Mouse (Mus musculus): ENCODE measurements at regions not wholly inside any gene's neighbourhood (a gene's known extent, or its start where the extent isn't known, plus 50 kb on each side); places are given as distances from the start of the nearest gene placed in this dataset.

DNA sequence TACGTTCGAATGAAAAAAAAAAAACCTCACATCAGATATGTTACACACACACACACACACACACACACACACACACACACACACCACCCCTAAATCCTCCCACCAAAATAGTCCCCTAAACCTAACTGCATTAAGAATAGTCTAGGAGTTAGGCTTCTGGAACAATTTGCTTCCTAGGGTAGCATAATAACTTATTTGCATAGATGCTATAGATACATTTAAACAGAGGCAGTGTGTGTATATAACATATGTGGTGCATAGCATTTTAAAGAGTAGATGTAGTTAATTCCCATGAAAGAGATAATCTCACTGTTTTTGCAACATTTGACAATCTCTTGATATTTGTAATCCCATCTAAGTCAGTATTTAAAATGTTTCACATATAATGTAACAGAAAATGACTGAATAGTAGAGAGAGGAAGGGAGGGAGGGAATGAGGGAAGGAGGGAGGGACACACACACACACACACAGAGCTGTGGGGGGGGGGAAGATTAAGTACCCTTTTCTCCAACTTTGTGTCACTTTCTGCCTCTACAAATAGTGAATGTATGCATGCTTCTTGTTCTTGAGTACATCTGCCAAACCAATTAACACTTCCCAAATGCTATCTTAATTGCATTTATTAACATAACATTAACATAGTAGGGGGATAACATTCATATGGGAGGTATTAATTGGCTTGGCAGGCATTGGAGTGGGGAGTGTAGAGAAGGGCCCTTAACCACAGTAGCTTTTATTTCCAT is 127.7 kb upstream of the Tle1 start:
- DNase-seq = no peak

DNA sequence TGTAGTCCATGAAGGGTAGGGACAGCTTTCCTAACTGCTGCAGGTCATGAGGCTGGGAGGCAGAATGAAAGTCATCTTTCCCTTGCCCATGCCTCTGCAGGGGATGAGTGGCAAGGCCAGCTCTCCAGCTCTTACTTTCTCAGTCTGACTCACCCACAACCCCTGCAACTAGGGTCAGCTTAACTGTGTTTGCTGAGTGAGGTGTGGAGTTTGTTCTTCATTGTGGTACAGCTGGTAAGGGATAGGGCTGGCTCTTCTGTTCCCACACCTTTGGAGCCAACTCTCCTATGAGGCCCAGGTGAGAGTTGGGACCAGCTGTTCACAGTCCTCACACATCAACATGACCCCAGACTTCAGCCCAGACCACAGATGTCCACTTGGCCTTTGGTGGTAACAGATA is 124.2 kb upstream of the Tle1 start:
- DNase-seq = no peak

GRCm38 (mm10) chr4:72285112-72285675 is 84.5 kb upstream of the Tle1 start:
- DNase-seq = no peak

- no peak for DNase-seq
Measured at GRCm38 (mm10) chr4:72250531-72250930, 49.8 kb upstream of the Tle1 start.
